ENCODE assay signal across 8 mouse cellular contexts in genomic region chr4:126967864-126968821, GRCm38 (mm10). TPM values are rescaled to one million over a fixed set of nuclear protein-coding genes. Genes with fewer than 3 reads are reported as not detected.
A peak's percentile ranks its signal among the peaks of the same experiment; 100 is the strongest.
DNase-seq lines count a peak whose midpoint lies in the region; ATAC-seq and TF ChIP-seq lines count a peak whose summit lies in the region.

Gene Zmym4 (minus strand): TSS chr4:126968135.

- peak within 1 kb of the TSS; percentile 69 for H3K4me2 ChIP-seq in heart, embryonic 12.5 days
- peak within 1 kb of the TSS; percentile 81 for H3K4me2 ChIP-seq in kidney, postnatal 0 days (ENCODE audit: low read length)
- peak within 1 kb of the TSS; percentile 73 for H3K4me2 ChIP-seq in liver, embryonic 11.5 days
- H3K4me2 ChIP-seq in stomach, embryonic 14.5 days (replicated peaks; ENCODE audit: low read depth, low read length): peak within 1 kb of the TSS; percentile 64

- H3K9me3 ChIP-seq in heart, embryonic 12.5 days (replicated peaks): no peaks in the 10 kb centered on the region
- no peaks in the 10 kb centered on the region for H3K9me3 ChIP-seq in kidney, postnatal 0 days (replicated peaks; ENCODE audit: low read length)
- H3K9me3 ChIP-seq in liver, embryonic 11.5 days (ENCODE audit: control insufficient read depth, low read length): no peaks in the 10 kb centered on the region
- no peaks in the 10 kb centered on the region for H3K9me3 ChIP-seq in stomach, embryonic 14.5 days (ENCODE audit: control insufficient read depth, low read depth, low read length)

- peak; percentile 91 to 93 for DNase-seq in B cell, adult 2 months
- peak; percentile 98 for DNase-seq in brain, adult 2 months (ENCODE audit: low read depth, low spot score)
- peak; percentile 98 for DNase-seq in kidney, postnatal 0 days (ENCODE audit: low spot score)
- peak; percentile 89 for DNase-seq in liver, embryonic 11.5 days (ENCODE audit: low spot score)
- DNase-seq in naive thymus-derived CD4-positive, alpha-beta T cell, adult 2 months (ENCODE audit: low read depth): peak; percentile 94

- no peaks in the 10 kb centered on the region for H3K36me3 ChIP-seq in heart, embryonic 12.5 days
- no peaks in the 10 kb centered on the region for H3K36me3 ChIP-seq in kidney, postnatal 0 days (ENCODE audit: insufficient read depth, low read length)
- H3K36me3 ChIP-seq in liver, embryonic 11.5 days (ENCODE audit: control insufficient read depth, insufficient read depth, low read length): no peaks in the 10 kb centered on the region
- no peaks in the 10 kb centered on the region for H3K36me3 ChIP-seq in stomach, embryonic 14.5 days (ENCODE audit: control insufficient read depth, insufficient read depth, low read length)

- H3K27ac ChIP-seq in heart, embryonic 12.5 days (ENCODE audit: poor library complexity, severe bottlenecking): peak within 1 kb of the TSS; percentile 94
- peak within 1 kb of the TSS; percentile 97 for H3K27ac ChIP-seq in kidney, postnatal 0 days
- H3K27ac ChIP-seq in liver, embryonic 11.5 days (ENCODE audit: low read depth, low read length): peak within 1 kb of the TSS; percentile 89
- H3K27ac ChIP-seq in stomach, embryonic 14.5 days (ENCODE audit: low read length): peak within 1 kb of the TSS; percentile 94

- no peaks in the 10 kb centered on the region for H3K27me3 ChIP-seq in heart, embryonic 12.5 days (replicated peaks)
- H3K27me3 ChIP-seq in kidney, postnatal 0 days (ENCODE audit: insufficient read depth, low read length): no peaks in the 10 kb centered on the region
- H3K27me3 ChIP-seq in liver, embryonic 11.5 days (replicated peaks; ENCODE audit: control insufficient read depth, insufficient read depth, low read length): no peaks in the 10 kb centered on the region
- no peaks in the 10 kb centered on the region for H3K27me3 ChIP-seq in stomach, embryonic 14.5 days (ENCODE audit: control insufficient read depth, insufficient read depth, low read length)

- 5% methylated on average over 52 of the region's 54 CpGs for WGBS in heart, embryonic 12.5 days
- WGBS in kidney, postnatal 0 days: 9% methylated on average over 34 of the region's 54 CpGs
- WGBS in liver, embryonic 11.5 days: 5% methylated on average over 49 of the region's 54 CpGs
- WGBS in stomach, embryonic 14.5 days: 5% methylated on average over 54 of the region's 54 CpGs

- peak within 1 kb of the TSS; percentile 97 for H3K9ac ChIP-seq in heart, embryonic 12.5 days
- peak within 1 kb of the TSS; percentile 99 for H3K9ac ChIP-seq in kidney, postnatal 0 days (ENCODE audit: low read depth, low read length)
- peak within 1 kb of the TSS; percentile 97 for H3K9ac ChIP-seq in liver, embryonic 11.5 days (ENCODE audit: low read depth, low read length)
- peak within 1 kb of the TSS; percentile 93 for H3K9ac ChIP-seq in stomach, embryonic 14.5 days (replicated peaks; ENCODE audit: low read depth, low read length)

- ATAC-seq in erythroblast, adult 5-6 weeks (replicated peaks; ENCODE audit: low FRiP score, poor library complexity, severe bottlenecking): peak; percentile 79
- ATAC-seq in heart, embryonic 12.5 days (ENCODE audit: insufficient number of reproducible peaks, low FRiP score): peak; percentile 96
- ATAC-seq in kidney, postnatal 0 days (replicated peaks; ENCODE audit: low FRiP score, low read depth): peak; percentile 98
- peak; percentile 96 for ATAC-seq in liver, embryonic 11.5 days (replicated peaks; ENCODE audit: low FRiP score)
- peak; percentile 96 for ATAC-seq in stomach, embryonic 14.5 days (ENCODE audit: insufficient number of reproducible peaks, insufficient read depth, low FRiP score, low read depth)

- peak within 1 kb of the TSS; percentile 77 for H3K4me3 ChIP-seq in heart, embryonic 12.5 days
- H3K4me3 ChIP-seq in kidney, postnatal 0 days (replicated peaks; ENCODE audit: low read depth, low read length): peak within 1 kb of the TSS; percentile 100
- H3K4me3 ChIP-seq in liver, embryonic 11.5 days (ENCODE audit: low read depth, low read length): peak within 1 kb of the TSS; percentile 99
- H3K4me3 ChIP-seq in stomach, embryonic 14.5 days (ENCODE audit: low read depth, low read length): peak within 1 kb of the TSS; percentile 91

- TF ChIP-seq CTCF in kidney, postnatal 0 days (IDR thresholded peaks at IDR 0.05; ENCODE audit: low read depth): no peak

- no peaks in the 10 kb centered on the region for H3K4me1 ChIP-seq in heart, embryonic 12.5 days (replicated peaks)
- H3K4me1 ChIP-seq in kidney, postnatal 0 days (replicated peaks; ENCODE audit: insufficient read depth, low read length): 0 out of 2 replicates have a peak, but pooled peaks cover 4% of the 10 kb centered on the region
- no peaks in the 10 kb centered on the region for H3K4me1 ChIP-seq in liver, embryonic 11.5 days (replicated peaks; ENCODE audit: control insufficient read depth, insufficient read depth, low read length)
- H3K4me1 ChIP-seq in stomach, embryonic 14.5 days (ENCODE audit: control insufficient read depth, insufficient read depth, low read length): no peaks in the 10 kb centered on the region

RNA-seq across cellular contexts. Expression of gene Zmym4, which starts in this region (rescaled TPM):
- 11.7 and 12.1 TPM in 2 replicates for total RNA-seq in erythroblast, adult 5-6 weeks (2015; ENCODE audit: low replicate concordance)
- total RNA-seq in erythroblast, adult 5-6 weeks (2017; ENCODE audit: low replicate concordance): 7.5 and 9.6 TPM in 2 replicates
- 21.2 and 21.5 TPM in 2 replicates for polyA plus RNA-seq in heart, embryonic 12.5 days (2016; fragmentation: Nextera tagmentation; extraction: Ambion mirVana)
- polyA plus RNA-seq in kidney, postnatal 0 days (2015; fragmentation: Nextera tagmentation; extraction: Ambion mirVana): 14.8 and 17.3 TPM in 2 replicates
- polyA plus RNA-seq in liver, embryonic 11.5 days (2014; fragmentation: Nextera tagmentation; extraction: Ambion mirVana): 13.6 and 13.7 TPM in 2 replicates
- 28.9 and 34.7 TPM in 2 replicates for polyA plus RNA-seq in stomach, embryonic 14.5 days (2014; fragmentation: Nextera tagmentation; extraction: Ambion mirVana)

Comparison
In these comparisons a context has a peak if more than half of its experiments do, and no peak if none do; other contexts are left out.
1. Peak in every context shown above with its lines: DNase-seq, ATAC-seq, H3K4me3 ChIP-seq and H3K27ac ChIP-seq.